Mouse (Mus musculus) hindbrain, embryonic 16.5 days (tissue): ENCODE results near the gene Nub1. TPM values are rescaled to one million over a fixed set of nuclear protein-coding genes. Genes with fewer than 3 reads are reported as not detected.

Experiments used
- ATAC-seq: fragments of 200-750 bp; cut with Nextera tagmentation; 2 replicates; pipeline ENCODE4 v1.8.0; 2017; ENCODE audit warnings: moderate TSS enrichment, moderate library complexity
- H3K27ac ChIP-seq: fragments of 300-500 bp; sonication (generic); 2 replicates; pipeline ENCODE4 v1.5.1; 2014; ENCODE audit warnings: low read depth, mild to moderate bottlenecking, control low read depth, low read length, moderate library complexity
- H3K27me3 ChIP-seq: fragments of 300-500 bp; sonication (generic); replicated peaks from 2 replicates; pipeline ENCODE4 v1.6.1; 2014; ENCODE audit warnings: low read length; ENCODE audit not compliant: control insufficient read depth, insufficient read depth
- H3K36me3 ChIP-seq: fragments of 300-500 bp; sonication (generic); 2 replicates; pipeline ENCODE4 v1.6.1; 2014; ENCODE audit warnings: mild to moderate bottlenecking, low read length, moderate library complexity, mixed read lengths; ENCODE audit not compliant: control insufficient read depth, insufficient read depth
- H3K4me1 ChIP-seq: fragments of 300-500 bp; sonication (generic); 2 replicates; pipeline ENCODE4 v1.6.1; 2014; ENCODE audit warnings: low read depth, low read length; ENCODE audit not compliant: control insufficient read depth, insufficient read depth
- H3K4me2 ChIP-seq: fragments of 300-500 bp; sonication (generic); 2 replicates; pipeline ENCODE4 v1.6.1; 2014; ENCODE audit warnings: mild to moderate bottlenecking, low read length, control low read depth, moderate library complexity
- H3K4me3 ChIP-seq: fragments of 300-500 bp; sonication (generic); 2 replicates; pipeline ENCODE4 v1.5.1; 2014; ENCODE audit warnings: mild to moderate bottlenecking, low read length, control low read depth, moderate library complexity
- H3K9ac ChIP-seq: fragments of 300-500 bp; sonication (generic); 2 replicates; pipeline ENCODE4 v1.6.1; 2014; ENCODE audit warnings: low read depth, mild to moderate bottlenecking, control low read depth, low read length, moderate library complexity
- H3K9me3 ChIP-seq: fragments of 300-500 bp; sonication (generic); 2 replicates; pipeline ENCODE4 v1.6.1; 2014; ENCODE audit warnings: mild to moderate bottlenecking, low read length, moderate library complexity; ENCODE audit not compliant: control insufficient read depth
- WGBS: fragments of 180-500 bp; shearing (Covaris S2); extraction: QIAGEN DNeasy Blood & Tissue Kit; methylation state at CpG from one replicate; pipeline ENCODE4 v1.1.7; 2014; 5-methylcytosine and 5-hydroxymethylcytosine counted together
- polyA plus RNA-seq: library from polyadenylated mRNA; unstranded; fragments of >200 nt; fragmentation: Nextera tagmentation; extraction: Ambion mirVana; gene quantifications from 2 replicates; pipeline ENCODE4 v1.2.1, GENCODE M21; 2015

The Nub1 gene
- polyA plus RNA-seq, 1 experiment from 2014 or later: 48.8 TPM

GRCm38 (mm10) chr5:24718076-24718475 is 32.7 kb downstream of the Nub1 start:
- no peak overlapping the region for H3K27ac ChIP-seq
- H3K9ac ChIP-seq: no peak overlapping the region
- H3K4me2 ChIP-seq: no peak overlapping the region
- H3K4me3 ChIP-seq: no peak overlapping the region
- no peaks in the 10 kb centered on the region for H3K36me3 ChIP-seq
- no peak for ATAC-seq
- no peaks in the 10 kb centered on the region for H3K27me3 ChIP-seq
- 94% methylated on average over 6 of the region's 6 CpGs for WGBS
- H3K4me1 ChIP-seq: no peaks in the 10 kb centered on the region
- no peaks in the 10 kb centered on the region for H3K9me3 ChIP-seq

- H3K27me3 ChIP-seq: no peaks in the 10 kb centered on the region
- no peak overlapping the region for H3K27ac ChIP-seq
- H3K4me2 ChIP-seq: no peak overlapping the region
- H3K36me3 ChIP-seq: no peaks in the 10 kb centered on the region
- ATAC-seq: no peak
- 95% methylated on average over 3 of the region's 3 CpGs for WGBS
- H3K4me3 ChIP-seq: no peak overlapping the region
- peaks cover 6% of the 10 kb centered on the region for H3K4me1 ChIP-seq
- H3K9ac ChIP-seq: no peak overlapping the region
- no peaks in the 10 kb centered on the region for H3K9me3 ChIP-seq
These were observed 34.5 kb downstream of the Nub1 start for GRCm38 (mm10) chr5:24719852-24720251.

DNA sequence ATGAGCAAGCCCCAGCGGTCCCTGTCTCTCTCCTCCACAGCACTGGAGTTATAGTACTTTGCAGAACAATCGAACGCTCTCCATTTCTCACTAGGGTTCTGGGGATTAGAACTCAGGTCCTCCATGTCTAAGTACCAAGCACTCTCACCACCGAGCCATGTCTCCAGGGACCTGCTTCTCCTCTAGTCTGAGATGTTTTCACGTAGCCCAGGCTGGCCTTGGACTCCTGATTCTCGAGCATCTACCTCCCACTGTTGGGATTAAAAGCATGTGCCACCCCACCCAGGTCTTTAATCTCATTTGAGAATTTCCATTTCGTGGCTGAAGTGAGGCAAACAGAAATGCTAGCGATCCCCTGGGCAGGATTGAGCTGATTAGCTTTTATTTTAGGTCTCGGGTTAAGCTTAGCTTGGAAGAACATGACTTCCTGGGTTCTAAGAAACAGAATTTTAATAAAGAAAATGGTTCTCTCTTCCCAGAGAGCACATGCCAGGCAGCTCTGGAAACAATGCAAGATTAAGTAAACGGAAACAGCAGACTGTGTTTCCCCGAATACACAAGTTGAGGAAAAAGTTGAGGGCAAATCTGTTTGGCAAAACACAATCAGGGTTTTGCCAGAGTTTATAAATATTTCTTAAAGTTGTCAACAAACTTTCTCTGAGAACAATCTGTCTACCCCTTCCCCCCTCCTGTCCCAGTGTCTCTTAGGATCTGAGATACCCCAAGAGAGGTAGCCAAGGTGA is 38.4 kb downstream of the Nub1 start:
- no peak for ATAC-seq
- Histone ChIP-seq H3K9ac (no peak overlapping the region), H3K36me3 (no peaks in the 10 kb centered on the region), H3K27ac (no peak overlapping the region), H3K27me3 (no peaks in the 10 kb centered on the region; the same call in 1 of the 2 replicates), H3K4me3 (no peak overlapping the region), H3K4me1 (peaks cover 6% of the 10 kb centered on the region), H3K4me2 (no peak overlapping the region), H3K9me3 (no peaks in the 10 kb centered on the region)
- WGBS: 70% methylated on average over 11 of the region's 11 CpGs

GRCm38 (mm10) chr5:24724270-24724634 is 38.9 kb downstream of the Nub1 start:
- no peak for ATAC-seq
- peaks cover 6% of the 10 kb centered on the region for H3K4me1 ChIP-seq
- no peak overlapping the region for H3K4me3 ChIP-seq
- no peaks in the 10 kb centered on the region for H3K36me3 ChIP-seq
- peak overlapping the region; percentile 65 for H3K27ac ChIP-seq
- H3K9ac ChIP-seq: peak overlapping the region; percentile 31; the same call in 1 of the 2 replicates
- H3K4me2 ChIP-seq: no peak overlapping the region
- 67% methylated on average over 5 of the region's 5 CpGs for WGBS
- H3K9me3 ChIP-seq: no peaks in the 10 kb centered on the region
- peaks cover 1% of the 10 kb centered on the region for H3K27me3 ChIP-seq

GRCm38 (mm10) chr5:24724805-24725204 is 39.5 kb downstream of the Nub1 start:
- Histone ChIP-seq H3K4me2 (no peak overlapping the region), H3K36me3 (no peaks in the 10 kb centered on the region), H3K27me3 (peaks cover 7% of the 10 kb centered on the region), H3K9me3 (no peaks in the 10 kb centered on the region), H3K9ac (peak overlapping the region; percentile 31; the same call in 1 of the 2 replicates), H3K27ac (peak overlapping the region; percentile 65), H3K4me1 (peaks cover 8% of the 10 kb centered on the region), H3K4me3 (no peak overlapping the region)
- no peak for ATAC-seq
- 60% methylated on average over 5 of the region's 5 CpGs for WGBS

DNA sequence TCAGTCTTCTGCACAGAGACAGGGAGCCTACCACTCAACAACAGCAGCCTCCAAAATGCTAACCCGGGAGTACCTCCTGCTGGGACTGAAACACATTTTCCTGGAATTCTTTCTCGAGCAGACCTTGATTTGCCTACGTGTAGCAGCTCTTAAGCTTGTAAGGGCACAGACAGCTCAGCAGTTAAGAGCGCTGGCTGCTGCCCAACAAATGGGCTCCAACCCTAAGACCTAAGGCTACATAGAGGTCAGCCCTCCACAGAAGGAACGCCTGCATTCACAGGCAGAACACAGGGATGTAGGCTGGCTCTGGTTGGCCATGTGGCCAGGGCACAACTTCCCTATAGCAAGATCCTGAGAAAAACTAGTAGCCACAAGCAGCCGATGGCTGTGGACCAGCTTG is 40.6 kb downstream of the Nub1 start:
- no peak overlapping the region for H3K9ac ChIP-seq
- H3K9me3 ChIP-seq: no peaks in the 10 kb centered on the region
- H3K27ac ChIP-seq: no peak overlapping the region; the same call in 1 of the 2 replicates
- 73% methylated on average over 6 of the region's 6 CpGs for WGBS
- no peak overlapping the region for H3K4me3 ChIP-seq
- H3K27me3 ChIP-seq: peaks cover 15% of the 10 kb centered on the region
- no peak for ATAC-seq
- peaks cover 15% of the 10 kb centered on the region for H3K4me1 ChIP-seq
- no peaks in the 10 kb centered on the region for H3K36me3 ChIP-seq
- no peak overlapping the region for H3K4me2 ChIP-seq

DNA sequence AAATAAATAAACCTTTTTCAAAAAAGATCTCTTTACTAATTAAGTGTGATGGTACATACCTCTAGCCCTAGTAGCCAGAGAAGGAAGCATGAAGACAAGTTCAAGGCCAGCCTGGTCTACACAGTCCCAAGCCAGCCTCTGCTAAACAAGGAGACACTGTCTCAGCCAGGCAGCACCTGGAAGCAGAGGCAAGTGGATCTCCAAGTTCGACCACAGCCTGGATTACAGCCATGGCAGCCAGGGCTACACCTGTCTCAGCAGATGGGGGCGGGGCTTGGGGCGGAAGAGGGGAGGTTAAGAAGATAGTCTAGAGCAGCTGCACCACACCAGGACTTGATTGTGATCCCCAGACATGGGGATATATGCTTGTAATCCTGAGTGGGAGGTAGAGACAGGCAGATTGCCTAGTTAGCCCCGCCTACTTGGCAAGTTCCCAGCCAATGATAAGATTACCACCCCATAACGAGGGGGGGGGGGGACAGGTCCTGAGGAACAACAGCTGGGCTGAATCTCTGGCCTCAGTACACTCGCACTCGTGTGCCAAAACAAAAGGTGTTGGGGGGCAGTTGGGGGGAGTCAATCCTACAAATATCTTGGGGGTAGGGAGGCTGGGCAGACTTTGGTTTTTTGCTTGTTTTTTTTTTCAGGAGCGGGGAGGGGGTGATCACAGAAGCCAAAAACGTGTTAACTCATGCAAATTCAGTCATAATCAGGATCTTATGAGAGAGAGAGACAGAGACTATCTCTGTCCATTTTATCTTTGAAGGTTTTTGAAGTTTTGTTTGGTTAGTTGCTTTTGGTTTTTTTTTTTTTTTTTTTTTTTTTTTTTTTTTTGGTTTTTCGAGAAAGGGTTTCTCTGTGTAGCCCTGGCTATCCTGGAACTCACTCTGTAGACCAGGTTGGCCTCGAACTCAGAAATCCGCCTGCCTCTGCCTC is 41.8 kb downstream of the Nub1 start:
- H3K4me2 ChIP-seq: no peak overlapping the region
- WGBS: 75% methylated on average over 12 of the region's 12 CpGs
- ATAC-seq: no peak

GRCm38 (mm10) chr5:24729797-24730487 is 44.6 kb downstream of the Nub1 start:
- H3K27me3 ChIP-seq: peaks cover 22% of the 10 kb centered on the region
- H3K4me1 ChIP-seq: peaks cover 17% of the 10 kb centered on the region
- H3K9ac ChIP-seq: peak overlapping the region; percentile 65
- H3K4me2 ChIP-seq: peak overlapping the region; percentile 73
- peak; percentile 16; the same call in 1 of the 2 replicates for ATAC-seq
- under 1% methylated on average over 42 of the region's 49 CpGs for WGBS
- peak overlapping the region; percentile 48 for H3K4me3 ChIP-seq
- no peaks in the 10 kb centered on the region for H3K9me3 ChIP-seq
- H3K36me3 ChIP-seq: no peaks in the 10 kb centered on the region
- H3K27ac ChIP-seq: no peak overlapping the region

More for the DNA sequence above, 41.8 kb downstream of the Nub1 start:
- Histone ChIP-seq H3K9me3 (no peaks in the 10 kb centered on the region), H3K4me3 (no peak overlapping the region), H3K27ac (no peak overlapping the region), H3K27me3 (peaks cover 22% of the 10 kb centered on the region), H3K9ac (no peak overlapping the region), H3K4me1 (peaks cover 15% of the 10 kb centered on the region), H3K36me3 (no peaks in the 10 kb centered on the region)
